Mouse (Mus musculus) gastrocnemius, postnatal 10 days (tissue): Measurements from ENCODE around the gene Acoxl. TPM values are rescaled to one million over a fixed set of nuclear protein-coding genes. Genes with fewer than 3 reads are reported as not detected.

Experiments
- DNase-seq: peaks from one replicate; pipeline ENCODE4 v3.0.0; 2021; ENCODE audit warnings: mixed read lengths
- total RNA-seq, 2 experiments: library from RNA; stranded (reverse); gene quantifications; 2 replicates each; pipeline ENCODE4 v1.2.3; 2021

Acoxl gene
- total RNA-seq, 2 experiments from 2014 or later = 0.11 to 0.14 TPM

GRCm38 (mm10) chr2:128122891-128123771, 284.5 kb downstream of the Acoxl start:
- peak; percentile 31 for DNase-seq

- no peak for DNase-seq
These were observed 285.4 kb downstream of the Acoxl start for GRCm38 (mm10) chr2:128123921-128124683.

- DNase-seq = no peak
These were observed 286.0 kb downstream of the Acoxl start for GRCm38 (mm10) chr2:128124693-128125092.

GRCm38 (mm10) chr2:128125635-128126470, 287.2 kb downstream of the Acoxl start, which contains the start of gene Bcl2l11:
TSS of gene Bcl2l11 (plus strand) at chr2:128126038.
- DNase-seq = peak; percentile 98

- DNase-seq = peak; percentile 34
These were observed 287.9 kb downstream of the Acoxl start for GRCm38 (mm10) chr2:128126591-128127051.

- DNase-seq = peak; percentile 93
These were observed 288.5 kb downstream of the Acoxl start for GRCm38 (mm10) chr2:128127121-128127671.

- peak; percentile 74 for DNase-seq
These were observed 289.1 kb downstream of the Acoxl start for GRCm38 (mm10) chr2:128127691-128128292.

- no peak for DNase-seq
These were observed 289.9 kb downstream of the Acoxl start for GRCm38 (mm10) chr2:128128532-128128931.

GRCm38 (mm10) chr2:128131503-128131902, 292.8 kb downstream of the Acoxl start:
- DNase-seq = no peak

- DNase-seq = no peak
These were observed 294.0 kb downstream of the Acoxl start for GRCm38 (mm10) chr2:128132635-128133034.

GRCm38 (mm10) chr2:128133865-128134264, 295.2 kb downstream of the Acoxl start:
- DNase-seq = no peak

GRCm38 (mm10) chr2:128134474-128134873, 295.8 kb downstream of the Acoxl start:
- DNase-seq = no peak

- no peak for DNase-seq
These were observed 296.3 kb downstream of the Acoxl start for GRCm38 (mm10) chr2:128134948-128135347.

GRCm38 (mm10) chr2:128136769-128137433, 298.2 kb downstream of the Acoxl start:
- no peak for DNase-seq

- no peak for DNase-seq
These were observed 299.0 kb downstream of the Acoxl start for GRCm38 (mm10) chr2:128137480-128138276.

GRCm38 (mm10) chr2:128138924-128139323, 300.2 kb downstream of the Acoxl start:
- no peak for DNase-seq

- DNase-seq = peak; percentile 31
These were observed 301.1 kb downstream of the Acoxl start for GRCm38 (mm10) chr2:128139781-128140180.

- DNase-seq = no peak
These were observed 301.5 kb downstream of the Acoxl start for GRCm38 (mm10) chr2:128140183-128140582.

GRCm38 (mm10) chr2:128143992-128144391, 305.3 kb downstream of the Acoxl start:
- no peak for DNase-seq

GRCm38 (mm10) chr2:128145433-128145832, 306.8 kb downstream of the Acoxl start:
- DNase-seq = no peak
